Mouse (Mus musculus): ENCODE data around the gene Nrarp. TPM values are rescaled to one million over a fixed set of nuclear protein-coding genes. Genes with fewer than 3 reads are reported as not detected.

The Nrarp gene
- polyA plus RNA-seq, 1 experiment from 2014 or later: 13.6 TPM

DNA sequence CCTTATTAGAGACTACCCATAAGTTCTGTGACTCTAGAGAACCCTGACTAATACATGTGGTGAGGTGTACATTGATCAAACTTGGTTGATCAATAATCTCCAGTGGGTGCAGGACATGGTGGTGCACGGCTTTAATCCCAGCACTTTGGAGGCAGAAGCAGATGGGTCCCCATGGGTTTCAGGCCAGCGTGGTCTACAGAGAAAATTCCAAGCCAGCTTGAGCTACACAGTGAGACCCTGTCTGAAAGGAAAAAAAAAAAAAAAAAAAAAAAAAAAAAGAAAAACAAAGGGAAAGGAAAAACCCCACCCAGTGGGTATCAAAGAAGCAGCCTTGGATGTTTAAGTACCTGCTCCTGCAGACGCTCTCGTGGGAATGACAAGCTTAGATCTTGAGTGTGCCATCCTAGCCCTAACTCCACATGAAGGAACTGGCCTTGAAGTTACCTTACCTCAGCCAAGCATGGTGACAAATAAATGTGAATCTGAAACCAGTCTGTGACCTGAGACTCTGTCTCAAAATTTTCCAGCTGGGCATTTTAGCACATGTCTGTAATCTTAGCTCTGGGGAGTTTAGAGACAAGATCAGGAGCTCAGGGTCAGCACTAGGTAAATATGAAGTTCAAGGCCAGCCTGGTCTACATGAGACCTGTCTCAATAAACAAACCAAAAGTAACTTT, 29.1 kb upstream of the Nrarp start:
- Histone ChIP-seq H3K27me3 (replicated peaks; ENCODE audit: control insufficient read depth, insufficient read depth, low read length) (no peaks in the 10 kb centered on the region), H3K4me3 (ENCODE audit: low read length) (no peak overlapping the region), H3K4me2 (ENCODE audit: low read length) (no peak overlapping the region), H3K27ac (ENCODE audit: low read depth, low read length) (no peak overlapping the region), H3K9me3 (ENCODE audit: control insufficient read depth, low read length) (no peaks in the 10 kb centered on the region), H3K4me1 (ENCODE audit: control insufficient read depth, insufficient read depth, low read depth, low read length) (no peaks in the 10 kb centered on the region), H3K36me3 (ENCODE audit: control insufficient read depth, insufficient read depth, low read length) (no peaks in the 10 kb centered on the region), H3K9ac (ENCODE audit: low read depth, low read length) (no peak overlapping the region)
- 72% methylated on average over 4 of the region's 4 CpGs for WGBS
- ATAC-seq: no peak

DNA sequence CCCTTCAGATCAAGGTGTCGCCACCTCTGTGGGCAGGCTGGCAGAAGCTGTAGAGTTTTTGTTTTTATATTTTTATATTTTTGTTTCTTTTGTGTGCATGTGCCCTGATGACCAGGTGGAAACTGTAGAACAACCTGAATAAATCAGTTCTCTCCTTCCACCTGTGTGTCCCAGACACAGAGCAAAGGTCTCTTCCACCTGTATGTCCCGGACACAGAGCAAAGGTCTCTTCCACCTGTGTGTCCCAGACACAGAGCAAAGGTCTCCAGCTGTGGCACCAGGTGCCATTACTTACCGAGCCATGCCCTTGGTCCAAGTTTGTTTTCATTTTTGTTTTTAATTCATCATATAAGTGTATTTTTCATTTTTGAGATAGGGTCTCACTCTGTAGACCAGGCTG, 24.4 kb upstream of the Nrarp start:
- H3K9me3 ChIP-seq (ENCODE audit: control insufficient read depth, low read length): no peaks in the 10 kb centered on the region
- no peak overlapping the region for H3K27ac ChIP-seq (ENCODE audit: low read depth, low read length)
- no peak overlapping the region for H3K4me3 ChIP-seq (ENCODE audit: low read length)
- no peaks in the 10 kb centered on the region for H3K27me3 ChIP-seq (replicated peaks; ENCODE audit: control insufficient read depth, insufficient read depth, low read length)
- no peak for ATAC-seq
- H3K36me3 ChIP-seq (ENCODE audit: control insufficient read depth, insufficient read depth, low read length): no peaks in the 10 kb centered on the region
- H3K4me1 ChIP-seq (ENCODE audit: control insufficient read depth, insufficient read depth, low read depth, low read length): no peaks in the 10 kb centered on the region
- H3K4me2 ChIP-seq (ENCODE audit: low read length): no peak overlapping the region
- no peak overlapping the region for H3K9ac ChIP-seq (ENCODE audit: low read depth, low read length)
- 91% methylated on average over 3 of the region's 3 CpGs for WGBS

DNA sequence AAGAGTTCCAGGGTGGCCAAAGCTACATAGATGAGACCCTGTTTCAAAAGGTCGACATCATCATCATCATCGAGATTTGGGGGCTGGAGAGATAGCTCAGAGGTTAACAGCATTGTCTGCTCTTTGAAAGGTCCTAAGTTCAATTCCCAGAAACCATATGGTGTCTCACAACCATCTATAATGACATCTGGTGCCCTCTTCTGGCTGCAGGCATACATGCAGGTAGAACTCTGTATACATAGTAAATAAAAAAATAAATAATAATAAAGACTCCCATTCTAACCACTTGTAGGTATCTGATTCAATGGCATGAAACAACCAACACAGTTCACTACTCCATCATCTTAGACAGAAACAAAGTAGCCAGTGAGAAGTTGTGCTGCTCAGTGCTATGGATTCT, 23.6 kb upstream of the Nrarp start:
- Histone ChIP-seq H3K27me3 (replicated peaks; ENCODE audit: control insufficient read depth, insufficient read depth, low read length) (no peaks in the 10 kb centered on the region), H3K36me3 (ENCODE audit: control insufficient read depth, insufficient read depth, low read length) (no peaks in the 10 kb centered on the region), H3K4me2 (ENCODE audit: low read length) (no peak overlapping the region), H3K9ac (ENCODE audit: low read depth, low read length) (no peak overlapping the region), H3K4me1 (ENCODE audit: control insufficient read depth, insufficient read depth, low read depth, low read length) (no peaks in the 10 kb centered on the region), H3K4me3 (ENCODE audit: low read length) (no peak overlapping the region), H3K9me3 (ENCODE audit: control insufficient read depth, low read length) (no peaks in the 10 kb centered on the region), H3K27ac (ENCODE audit: low read depth, low read length) (no peak overlapping the region)
- ATAC-seq: no peak
- WGBS: 37% methylated on average over 2 of the region's 2 CpGs

DNA sequence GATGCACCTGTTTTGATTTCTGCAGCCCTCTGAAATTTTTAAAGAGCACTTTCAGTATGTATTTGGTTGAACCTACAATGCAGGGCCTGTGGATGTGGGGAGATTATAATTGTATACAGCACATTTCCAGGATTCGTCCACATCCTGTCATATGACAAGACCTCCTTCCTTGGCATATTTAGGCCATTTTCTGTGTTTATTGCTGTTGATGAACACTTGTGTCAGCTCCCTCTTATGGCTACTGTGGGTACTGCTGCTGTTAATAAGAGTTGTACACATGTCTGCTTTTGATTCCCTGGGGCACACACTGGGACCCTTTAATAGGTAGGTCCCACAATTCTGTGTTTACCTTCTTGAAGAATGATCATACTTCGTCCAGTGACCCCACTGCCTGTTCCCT, 22.9 kb upstream of the Nrarp start:
- no peak overlapping the region for H3K9ac ChIP-seq (ENCODE audit: low read depth, low read length)
- 47% methylated on average over 2 of the region's 2 CpGs for WGBS
- H3K27ac ChIP-seq (ENCODE audit: low read depth, low read length): no peak overlapping the region
- H3K9me3 ChIP-seq (ENCODE audit: control insufficient read depth, low read length): no peaks in the 10 kb centered on the region
- no peaks in the 10 kb centered on the region for H3K4me1 ChIP-seq (ENCODE audit: control insufficient read depth, insufficient read depth, low read depth, low read length)
- no peaks in the 10 kb centered on the region for H3K27me3 ChIP-seq (replicated peaks; ENCODE audit: control insufficient read depth, insufficient read depth, low read length)
- H3K4me2 ChIP-seq (ENCODE audit: low read length): no peak overlapping the region
- no peak overlapping the region for H3K4me3 ChIP-seq (ENCODE audit: low read length)
- no peaks in the 10 kb centered on the region for H3K36me3 ChIP-seq (ENCODE audit: control insufficient read depth, insufficient read depth, low read length)
- ATAC-seq: no peak

DNA sequence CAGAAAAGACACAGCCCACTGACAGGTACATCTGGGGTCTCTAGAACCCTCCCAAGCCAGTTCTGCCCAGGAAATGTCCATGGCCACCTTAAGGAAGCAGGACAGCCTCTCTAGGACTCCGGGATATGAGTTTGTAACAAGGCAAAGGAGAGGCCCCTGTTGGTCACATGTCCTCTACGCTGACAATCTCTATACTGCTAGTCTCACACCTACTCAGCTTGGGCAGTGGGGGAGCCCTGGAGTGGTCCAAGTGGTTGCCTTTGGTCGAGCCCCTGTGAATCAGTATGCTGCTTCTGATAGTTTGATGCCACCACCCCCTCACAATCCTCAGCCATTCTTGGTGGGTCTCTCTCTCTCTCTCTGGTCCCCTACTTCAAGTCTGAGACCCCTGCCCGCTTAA, 13.1 kb upstream of the Nrarp start:
- ATAC-seq: peak; percentile 41; the same call in 1 of the 2 replicates
- Histone ChIP-seq H3K4me1 (ENCODE audit: control insufficient read depth, insufficient read depth, low read depth, low read length) (peaks cover 19% of the 10 kb centered on the region), H3K36me3 (ENCODE audit: control insufficient read depth, insufficient read depth, low read length) (no peaks in the 10 kb centered on the region), H3K4me2 (ENCODE audit: low read length) (peak overlapping the region; percentile 90), H3K27me3 (replicated peaks; ENCODE audit: control insufficient read depth, insufficient read depth, low read length) (no peaks in the 10 kb centered on the region), H3K4me3 (ENCODE audit: low read length) (peak overlapping the region; percentile 58), H3K27ac (ENCODE audit: low read depth, low read length) (peak overlapping the region; percentile 76), H3K9me3 (ENCODE audit: control insufficient read depth, low read length) (no peaks in the 10 kb centered on the region), H3K9ac (ENCODE audit: low read depth, low read length) (peak overlapping the region; percentile 77)
- 11% methylated on average over 4 of the region's 4 CpGs for WGBS

DNA sequence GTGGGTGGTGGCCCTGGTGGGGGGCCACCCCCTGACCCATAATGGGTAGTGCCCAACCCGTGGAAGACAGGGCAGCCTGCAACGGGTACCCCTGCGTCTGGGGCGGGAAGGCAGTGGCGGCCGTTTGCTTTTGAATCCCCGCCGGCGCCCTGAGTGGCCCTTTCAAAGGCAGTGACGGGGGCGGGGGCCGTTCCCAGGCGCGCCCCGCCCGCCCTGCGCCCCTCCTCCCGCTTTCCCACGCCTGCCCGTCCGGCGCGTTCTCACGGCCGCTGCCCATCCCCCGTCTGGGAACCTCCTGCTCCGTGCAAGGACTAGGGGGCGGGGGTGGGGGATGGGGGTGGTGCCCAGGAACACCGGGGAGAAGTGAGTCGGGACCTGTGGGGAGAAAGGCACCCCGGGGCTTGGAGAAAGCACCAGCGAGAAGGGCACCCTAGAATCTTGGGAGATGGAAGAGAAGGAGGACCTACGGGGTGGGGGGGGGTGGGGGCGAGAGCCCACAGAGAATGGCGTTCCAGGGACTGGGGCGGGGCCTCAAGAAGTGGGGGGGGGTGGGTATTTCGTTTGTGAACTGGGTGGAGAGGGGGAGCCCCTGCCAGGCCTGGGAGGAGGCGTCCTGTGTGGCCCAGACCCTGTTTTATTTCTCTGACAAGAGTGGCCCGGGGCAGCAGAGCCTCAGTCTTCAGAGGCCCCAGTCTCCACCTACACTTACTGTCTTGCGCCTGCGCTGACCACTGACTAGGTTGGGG, 12.5 kb upstream of the Nrarp start:
- peak overlapping the region; percentile 58 for H3K4me3 ChIP-seq (ENCODE audit: low read length)
- H3K9me3 ChIP-seq (ENCODE audit: control insufficient read depth, low read length): no peaks in the 10 kb centered on the region
- ATAC-seq: peak; percentile 76
- H3K27ac ChIP-seq (ENCODE audit: low read depth, low read length): peak overlapping the region; percentile 76
- H3K36me3 ChIP-seq (ENCODE audit: control insufficient read depth, insufficient read depth, low read length): no peaks in the 10 kb centered on the region
- under 1% methylated on average over 34 of the region's 41 CpGs for WGBS
- peaks cover 16% of the 10 kb centered on the region for H3K4me1 ChIP-seq (ENCODE audit: control insufficient read depth, insufficient read depth, low read depth, low read length)
- peak overlapping the region; percentile 90 for H3K4me2 ChIP-seq (ENCODE audit: low read length)
- no peaks in the 10 kb centered on the region for H3K27me3 ChIP-seq (replicated peaks; ENCODE audit: control insufficient read depth, insufficient read depth, low read length)
- peak overlapping the region; percentile 77 for H3K9ac ChIP-seq (ENCODE audit: low read depth, low read length)

DNA sequence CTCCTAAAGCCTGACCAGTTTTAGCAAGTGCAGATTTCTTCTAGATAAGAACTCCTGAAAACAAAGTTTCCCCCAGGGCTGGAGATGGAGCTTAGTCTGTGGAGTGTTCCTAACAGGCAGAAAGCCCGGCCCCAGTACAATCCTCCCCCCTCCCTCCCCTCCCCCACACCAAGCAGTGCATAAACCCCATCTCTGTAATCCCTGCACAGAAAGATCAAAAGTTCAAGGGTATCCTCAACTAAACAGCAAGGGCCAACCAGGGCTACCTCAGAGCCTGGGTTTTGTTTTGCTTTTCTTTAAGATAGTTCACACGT, 11.9 kb upstream of the Nrarp start:
- Histone ChIP-seq H3K4me1 (ENCODE audit: control insufficient read depth, insufficient read depth, low read depth, low read length) (peaks cover 10% of the 10 kb centered on the region), H3K27ac (ENCODE audit: low read depth, low read length) (peak overlapping the region; percentile 76), H3K9ac (ENCODE audit: low read depth, low read length) (peak overlapping the region; percentile 77; the same call in 1 of the 2 replicates), H3K27me3 (replicated peaks; ENCODE audit: control insufficient read depth, insufficient read depth, low read length) (no peaks in the 10 kb centered on the region), H3K36me3 (ENCODE audit: control insufficient read depth, insufficient read depth, low read length) (no peaks in the 10 kb centered on the region), H3K4me2 (ENCODE audit: low read length) (peak overlapping the region; percentile 90), H3K9me3 (ENCODE audit: control insufficient read depth, low read length) (no peaks in the 10 kb centered on the region), H3K4me3 (ENCODE audit: low read length) (peak overlapping the region; percentile 58)
- WGBS: 4% methylated on average over 2 of the region's 2 CpGs
- ATAC-seq: no peak; the same call in 1 of the 2 replicates

DNA sequence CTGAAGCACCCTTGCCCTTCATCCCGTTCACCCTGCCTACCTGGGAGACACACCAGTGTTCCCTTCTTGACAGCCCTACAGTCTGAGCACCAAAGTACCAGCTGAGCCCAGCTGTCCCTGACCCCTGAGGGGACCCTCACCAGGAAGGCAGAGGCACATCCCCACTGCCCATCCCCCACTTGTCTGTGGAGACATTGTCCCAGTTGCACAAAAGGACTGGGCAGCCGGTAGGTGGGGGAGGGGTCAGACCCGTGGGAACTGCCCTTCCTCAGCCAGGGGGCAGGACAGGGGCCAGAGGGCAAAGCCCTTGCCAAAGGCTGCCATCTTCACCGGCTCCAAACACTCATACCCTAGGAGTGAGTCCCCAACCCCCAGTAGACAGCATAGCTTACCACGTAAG, 10.8 kb upstream of the Nrarp start:
- Histone ChIP-seq H3K4me1 (ENCODE audit: control insufficient read depth, insufficient read depth, low read depth, low read length) (peaks cover 10% of the 10 kb centered on the region), H3K27ac (ENCODE audit: low read depth, low read length) (no peak overlapping the region; the same call in 1 of the 2 replicates)

DNA sequence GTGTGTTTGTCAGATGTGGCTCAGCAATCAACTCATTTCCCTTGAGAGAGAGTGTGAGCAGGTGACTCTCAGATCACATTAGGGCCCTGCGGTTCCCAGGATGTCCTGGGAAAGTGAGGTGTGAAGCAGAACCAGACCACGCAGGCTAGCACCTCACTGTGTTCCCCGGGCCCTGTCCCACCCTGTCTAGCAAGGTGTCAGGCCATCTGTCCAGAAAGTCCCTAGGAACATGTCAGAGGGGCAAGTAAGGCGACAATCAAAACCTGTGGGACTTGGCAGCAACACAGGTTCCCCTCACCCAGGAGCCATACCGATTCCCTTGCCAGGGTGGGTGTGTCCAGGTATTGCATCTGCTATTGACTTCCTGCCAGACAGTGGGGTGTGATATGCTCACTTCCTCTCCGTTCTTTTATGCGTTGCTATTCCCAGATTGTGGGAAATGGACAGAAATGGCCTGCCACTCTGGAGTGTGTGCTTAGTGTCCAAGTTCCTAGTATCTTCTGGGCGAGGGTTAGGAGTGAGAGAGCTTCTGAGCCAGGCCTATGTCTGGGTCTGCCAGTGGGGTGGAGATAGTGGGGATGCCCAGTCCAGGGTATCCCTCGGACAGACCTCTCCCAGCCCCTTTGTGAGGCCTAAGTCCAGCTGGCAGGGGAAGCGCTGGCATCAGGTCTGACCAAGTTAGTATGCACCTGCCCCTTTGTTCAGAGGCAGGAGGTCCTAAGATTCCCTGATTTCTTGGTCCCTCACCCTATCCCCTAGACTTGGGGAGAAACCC, 10.0 kb upstream of the Nrarp start:
- H3K4me1 ChIP-seq (ENCODE audit: control insufficient read depth, insufficient read depth, low read depth, low read length): peaks cover 10% of the 10 kb centered on the region
- H3K4me2 ChIP-seq (ENCODE audit: low read length): no peak overlapping the region
- no peak overlapping the region for H3K9ac ChIP-seq (ENCODE audit: low read depth, low read length)
- H3K4me3 ChIP-seq (ENCODE audit: low read length): no peak overlapping the region
- 63% methylated on average over 10 of the region's 10 CpGs for WGBS
- no peaks in the 10 kb centered on the region for H3K27me3 ChIP-seq (replicated peaks; ENCODE audit: control insufficient read depth, insufficient read depth, low read length)
- no peak for ATAC-seq
- no peaks in the 10 kb centered on the region for H3K9me3 ChIP-seq (ENCODE audit: control insufficient read depth, low read length)
- H3K27ac ChIP-seq (ENCODE audit: low read depth, low read length): no peak overlapping the region; the same call in 1 of the 2 replicates
- H3K36me3 ChIP-seq (ENCODE audit: control insufficient read depth, insufficient read depth, low read length): no peaks in the 10 kb centered on the region

More for the DNA sequence above, 10.8 kb upstream of the Nrarp start:
- no peaks in the 10 kb centered on the region for H3K36me3 ChIP-seq (ENCODE audit: control insufficient read depth, insufficient read depth, low read length)
- no peak overlapping the region for H3K4me2 ChIP-seq (ENCODE audit: low read length)
- H3K27me3 ChIP-seq (replicated peaks; ENCODE audit: control insufficient read depth, insufficient read depth, low read length): no peaks in the 10 kb centered on the region
- no peaks in the 10 kb centered on the region for H3K9me3 ChIP-seq (ENCODE audit: control insufficient read depth, low read length)
- WGBS: 4% methylated on average over 5 of the region's 5 CpGs
- H3K4me3 ChIP-seq (ENCODE audit: low read length): no peak overlapping the region
- H3K9ac ChIP-seq (ENCODE audit: low read depth, low read length): no peak overlapping the region
- ATAC-seq: no peak
